Mouse (Mus musculus) large intestine, adult 2 months (tissue): ENCODE data around the gene Prrc2b. TPM values are rescaled to one million over a fixed set of nuclear protein-coding genes. Genes with fewer than 3 reads are reported as not detected.

Source experiments
- DNase-seq: peaks from one replicate; pipeline ENCODE4 v3.0.0-alpha.2; 2012; ENCODE audit warnings: low read depth, low spot score
- WGBS: fragments of 180-500 bp; shearing (Covaris S2); methylation state at CpG from one replicate; pipeline ENCODE4 v1.1.7; 2018; 5-methylcytosine and 5-hydroxymethylcytosine counted together
- polyA plus RNA-seq: library from polyadenylated mRNA; depleted of rRNA; stranded (reverse); fragments of >200 nt; gene quantifications from 2 replicates; pipeline ENCODE4 v1.2.3, GENCODE M21; 2012

Prrc2b gene
- polyA plus RNA-seq, 1 experiment = 13.3 TPM

DNA sequence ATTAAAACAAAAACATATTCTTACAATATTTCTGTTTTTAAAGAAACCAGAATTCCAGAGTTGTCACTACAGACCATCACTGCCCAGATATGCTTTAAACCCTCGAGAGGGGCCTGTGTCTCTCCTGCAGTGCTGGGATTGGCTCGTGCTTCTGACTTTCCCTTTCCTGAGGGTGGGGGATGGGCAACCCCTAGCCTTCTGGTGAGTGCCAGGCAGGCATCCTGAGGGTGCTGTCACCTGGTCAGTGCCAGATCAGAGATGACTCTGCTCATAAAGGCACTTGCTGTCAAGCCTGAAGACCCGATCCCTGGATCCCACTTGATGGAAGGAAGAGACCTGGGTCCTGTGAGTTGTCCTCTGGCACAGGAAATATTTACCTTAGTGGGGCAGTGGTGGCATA is 26.0 kb downstream of the Prrc2b start:
- DNase-seq = no peak
- 47% methylated on average over 3 of the region's 3 CpGs for WGBS

DNA sequence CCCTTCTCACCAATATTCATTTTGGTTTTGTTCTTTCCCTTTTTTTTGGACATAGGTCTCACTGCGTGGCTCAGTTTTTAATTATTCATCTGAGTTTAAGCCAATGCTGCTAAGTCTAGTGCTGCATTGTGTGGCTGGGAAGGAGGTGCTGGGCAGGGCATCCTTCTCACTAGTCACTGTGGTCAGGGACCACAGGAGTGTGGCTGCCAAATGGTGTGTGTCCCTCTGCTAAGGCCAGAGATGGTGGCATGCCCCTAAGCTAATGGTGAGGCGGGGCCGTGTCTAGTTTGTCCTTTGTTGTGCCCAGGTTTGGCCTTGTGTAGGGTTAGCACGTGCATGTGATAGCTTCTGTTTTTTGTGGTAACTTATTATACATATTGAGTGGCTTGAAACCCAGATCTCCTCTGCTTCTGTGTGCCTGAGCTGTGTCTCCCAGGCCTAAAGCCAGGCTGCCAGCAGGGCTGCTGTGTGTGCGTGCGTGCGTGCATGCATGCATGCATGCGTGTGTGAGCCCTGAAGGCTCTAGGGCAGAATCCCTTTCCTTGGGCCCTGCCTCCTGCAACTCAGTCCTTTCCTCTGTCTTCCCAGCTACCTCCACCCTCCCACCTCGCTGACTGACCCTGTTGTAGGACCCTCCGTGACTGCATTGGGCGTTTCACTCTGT is 26.6 kb downstream of the Prrc2b start:
- DNase-seq = no peak
- 83% methylated on average over 11 of the region's 11 CpGs for WGBS

DNA sequence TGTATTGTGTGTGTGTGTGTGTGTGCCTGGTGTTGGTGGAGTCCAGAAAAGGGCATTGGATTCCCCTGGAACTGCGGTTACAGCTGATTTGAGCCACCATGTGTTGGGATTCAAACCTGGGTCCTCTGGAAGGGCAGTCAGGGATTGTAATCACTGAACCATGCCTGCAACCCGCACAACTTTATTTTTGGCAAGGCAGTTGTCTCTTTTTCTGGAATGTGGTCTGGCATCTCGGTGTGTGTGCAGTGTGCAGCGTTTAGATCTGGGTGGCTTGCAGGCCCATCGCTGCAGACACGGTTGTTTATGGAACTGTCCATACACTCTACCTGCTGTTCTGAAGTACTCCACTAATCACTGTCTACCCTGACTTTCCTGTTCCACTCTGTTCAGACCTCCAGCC is 28.5 kb downstream of the Prrc2b start:
- WGBS = 48% methylated on average over 6 of the region's 6 CpGs
- DNase-seq = no peak

DNA sequence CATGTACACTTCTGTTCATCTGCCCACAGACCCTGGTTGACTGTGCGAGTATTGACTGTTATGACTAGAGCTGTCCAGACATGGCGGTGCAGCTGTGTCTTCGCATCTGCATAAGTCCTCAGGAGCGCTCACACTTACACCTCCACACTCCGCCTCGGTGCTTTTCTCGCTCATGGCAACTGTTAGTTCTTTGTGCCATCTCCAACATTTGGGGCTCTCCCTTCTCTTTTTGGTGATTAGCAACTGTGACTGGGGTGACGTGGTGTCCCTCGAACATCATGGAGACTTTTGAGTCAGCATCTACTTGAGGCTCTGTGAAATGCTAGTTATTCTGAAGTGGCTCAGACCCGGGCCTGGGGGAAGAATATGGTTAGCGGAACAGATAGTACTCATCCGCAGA is 29.2 kb downstream of the Prrc2b start:
- 88% methylated on average over 12 of the region's 12 CpGs for WGBS
- DNase-seq = no peak

DNA sequence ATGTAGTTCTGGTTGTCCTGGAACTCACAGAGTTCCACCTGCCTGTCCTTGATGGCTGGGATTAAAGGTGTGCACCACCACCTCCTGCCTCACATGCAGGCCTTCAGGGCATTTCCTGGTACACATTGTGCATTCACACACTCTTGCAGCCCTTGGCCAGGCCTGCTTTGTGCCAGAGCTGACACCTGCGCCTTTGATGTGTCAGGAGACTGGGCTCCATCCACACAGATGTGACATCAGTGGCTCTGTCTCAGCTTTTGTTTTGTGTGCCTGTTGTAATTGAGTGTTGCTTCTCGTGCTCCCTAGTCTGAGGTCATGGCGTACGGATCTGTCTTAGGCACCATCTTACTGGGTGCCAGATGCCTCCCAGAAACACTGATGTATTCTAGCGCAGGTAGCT is 30.5 kb downstream of the Prrc2b start:
- 83% methylated on average over 5 of the region's 5 CpGs for WGBS
- DNase-seq = no peak

DNA sequence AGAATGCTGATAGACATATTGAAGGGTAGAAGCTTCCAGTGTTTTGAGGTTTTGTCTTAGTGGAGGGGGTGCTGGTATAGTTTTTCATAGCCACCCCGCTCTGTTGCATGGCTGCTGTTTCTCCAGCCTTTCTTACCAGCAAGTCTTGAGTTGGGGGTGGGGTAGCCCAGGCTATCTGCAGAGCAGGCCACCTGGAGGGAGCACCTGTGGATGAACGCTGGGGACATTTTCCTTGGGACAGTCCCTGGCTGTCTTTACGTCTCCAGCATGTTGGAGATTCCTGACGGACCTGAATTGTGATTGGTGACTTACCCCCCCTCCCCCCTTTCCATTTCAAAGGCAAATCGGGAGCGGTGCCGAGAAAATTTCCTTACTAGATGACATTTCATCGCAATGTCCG is 31.2 kb downstream of the Prrc2b start:
- WGBS = 75% methylated on average over 9 of the region's 9 CpGs

DNA sequence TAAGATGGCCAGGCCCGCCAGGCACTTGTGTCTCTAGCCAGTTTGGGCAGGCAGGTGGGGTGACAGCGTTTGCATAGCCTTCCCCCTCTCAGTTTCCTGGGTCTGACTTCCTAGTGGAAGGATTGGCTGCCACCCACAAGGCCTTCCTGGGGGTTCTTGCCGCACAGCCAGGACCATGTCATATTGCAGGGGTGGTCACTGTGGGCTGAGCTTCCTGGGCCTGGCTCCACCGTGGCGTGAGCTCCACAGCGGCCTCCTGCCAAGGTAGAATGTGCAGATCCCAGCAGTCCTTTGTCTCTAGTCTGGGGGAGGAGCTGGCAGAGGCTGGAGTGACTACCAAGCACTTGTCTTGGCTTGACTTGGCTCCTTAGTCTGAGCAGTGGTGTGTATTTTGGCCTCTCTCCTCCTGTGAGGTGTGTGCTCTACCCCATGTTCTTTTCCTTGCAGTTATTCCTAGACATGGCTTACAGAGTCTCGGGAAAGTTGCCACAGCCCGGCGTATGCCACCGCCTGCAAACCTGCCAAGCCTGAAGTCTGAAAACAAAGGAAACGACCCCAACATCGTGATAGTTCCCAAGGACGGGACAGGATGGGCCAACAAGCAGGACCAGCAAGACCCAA is 31.9 kb downstream of the Prrc2b start:
- WGBS = 63% methylated on average over 13 of the region's 13 CpGs
- no peak for DNase-seq

More for the DNA sequence above, 31.2 kb downstream of the Prrc2b start:
- no peak for DNase-seq

DNA sequence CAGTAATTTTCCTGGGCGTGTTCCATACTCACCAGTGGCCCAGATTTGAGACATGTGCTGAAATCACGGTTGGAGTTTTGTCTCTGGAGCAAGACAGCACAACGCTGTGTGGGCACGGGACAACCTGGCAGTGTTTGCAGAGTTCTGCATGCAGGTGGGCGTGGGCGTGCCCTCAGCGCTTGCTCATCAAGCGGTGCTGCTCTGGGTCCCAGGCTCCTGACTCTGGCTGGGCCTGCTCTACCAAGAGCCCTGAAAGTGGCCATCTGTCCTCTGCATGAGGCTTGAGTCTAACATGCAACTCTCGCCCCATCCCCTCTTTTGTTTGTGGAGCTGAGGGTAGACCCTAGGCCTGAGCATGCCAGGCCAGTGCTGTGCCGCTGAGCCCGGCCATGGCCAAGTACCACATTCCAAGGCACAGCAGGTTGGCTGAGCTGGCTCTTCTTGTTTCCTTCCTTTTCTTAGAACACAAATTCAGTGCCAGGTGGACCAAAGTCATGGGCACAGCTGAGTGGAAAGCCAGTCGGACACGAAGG is 36.2 kb downstream of the Prrc2b start:
- DNase-seq = no peak

DNA sequence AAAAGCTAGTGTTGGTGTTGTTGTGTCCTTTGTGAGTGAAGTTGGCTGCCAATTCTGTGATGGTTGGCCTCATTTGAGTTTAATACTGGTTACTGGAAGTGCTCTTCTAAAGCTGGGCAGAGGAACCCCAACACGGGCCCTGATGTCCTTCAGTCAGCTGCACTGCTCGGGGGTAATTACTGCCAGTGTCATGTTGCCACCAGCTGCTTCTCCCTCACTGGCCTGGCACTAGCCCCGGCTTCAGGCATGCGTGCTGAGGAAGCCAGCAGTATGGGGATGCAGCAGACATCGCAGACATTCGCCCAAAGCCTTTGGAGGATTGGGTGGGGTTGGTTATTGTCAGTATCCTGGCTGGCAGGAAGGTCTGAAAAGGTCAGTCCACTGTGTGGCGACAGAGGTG is 36.8 kb downstream of the Prrc2b start:
- WGBS = 87% methylated on average over 7 of the region's 7 CpGs
- no peak for DNase-seq

More for the DNA sequence above, 36.2 kb downstream of the Prrc2b start:
- 73% methylated on average over 13 of the region's 13 CpGs for WGBS

DNA sequence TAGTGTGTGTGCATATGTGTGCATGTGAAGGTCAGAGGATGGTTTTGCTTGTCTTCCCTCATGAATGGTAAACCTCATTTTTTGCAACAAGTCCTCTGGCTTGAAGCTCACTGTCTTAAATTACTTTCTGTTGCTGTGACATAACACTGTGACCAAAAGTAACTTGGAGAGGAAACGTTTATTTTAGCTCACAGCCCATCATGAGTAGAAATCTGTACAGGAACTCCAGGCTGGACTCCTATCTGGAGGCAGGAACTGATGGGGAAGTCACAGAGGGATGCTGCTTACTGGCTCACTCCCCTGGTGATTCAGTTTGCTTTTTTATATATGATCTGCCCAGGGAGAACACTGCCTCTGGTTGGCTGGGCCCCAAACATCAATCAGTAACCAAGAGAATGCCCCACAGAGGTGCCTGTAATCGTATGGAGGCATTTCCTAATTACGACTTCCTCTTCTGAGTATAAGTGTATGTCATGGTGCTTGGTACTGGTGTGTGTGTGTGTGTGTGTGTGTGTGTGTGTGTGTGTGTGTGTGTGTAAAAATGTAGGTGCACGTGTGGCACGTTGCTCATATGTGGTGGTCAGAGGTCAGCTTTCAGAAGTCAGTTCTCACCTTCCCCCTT is 38.3 kb downstream of the Prrc2b start:
- DNase-seq = no peak
- WGBS = 32% methylated on average over 5 of the region's 5 CpGs

DNA sequence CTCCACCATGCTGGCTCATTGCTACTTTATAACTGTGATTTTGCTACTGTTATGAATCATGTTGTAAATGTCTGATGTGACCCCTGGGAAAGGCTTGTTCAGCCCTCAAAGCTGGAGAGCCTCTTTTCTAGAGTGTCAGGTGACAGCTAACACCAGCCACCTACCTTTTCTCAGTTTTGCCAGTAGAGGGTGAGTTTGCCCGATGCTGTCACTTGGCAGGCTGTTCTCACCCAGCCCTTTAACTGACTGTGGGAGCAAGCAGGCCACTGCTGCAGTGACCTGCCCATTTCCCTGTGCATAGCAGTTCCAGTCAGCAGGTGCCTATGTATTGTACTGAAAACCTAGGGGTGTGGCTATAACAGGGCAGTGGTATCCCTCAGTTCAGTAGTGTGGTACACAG is 39.7 kb downstream of the Prrc2b start:
- WGBS = 22% methylated on average over 1 of the region's 1 CpGs

DNA sequence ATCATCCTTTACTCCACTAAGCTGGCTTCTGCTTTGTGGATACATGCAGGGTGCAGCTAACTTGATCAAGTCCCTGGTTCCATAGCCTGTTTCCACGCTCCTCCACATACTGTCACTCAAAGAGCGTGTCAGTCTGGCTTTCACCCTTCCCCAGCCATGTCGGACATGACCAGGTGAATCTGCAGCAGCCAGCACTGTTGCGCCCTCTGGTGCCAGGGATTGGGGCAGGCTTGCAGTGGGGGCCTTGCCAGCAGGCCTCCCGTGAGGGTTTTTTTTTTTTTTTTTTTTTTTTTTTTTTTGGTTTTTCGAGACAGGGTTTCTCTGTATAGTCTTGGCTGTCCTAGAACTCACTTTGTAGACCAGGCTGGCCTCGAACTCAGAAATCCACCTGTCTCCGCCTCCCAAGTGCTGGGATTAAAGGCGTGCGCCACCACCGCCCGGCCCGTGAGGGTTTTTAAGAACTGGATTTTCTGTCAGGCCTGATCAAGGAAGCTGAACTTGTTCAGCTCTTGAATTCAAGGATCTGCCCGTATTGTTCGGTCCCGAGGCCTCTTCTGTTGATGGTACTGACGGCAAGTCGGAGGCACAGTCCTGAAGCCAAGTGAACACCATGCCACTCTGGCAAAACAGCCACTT is 41.1 kb downstream of the Prrc2b start:
- no peak for DNase-seq
- WGBS = 78% methylated on average over 17 of the region's 18 CpGs

More for the DNA sequence above, 39.7 kb downstream of the Prrc2b start:
- DNase-seq = no peak

DNA sequence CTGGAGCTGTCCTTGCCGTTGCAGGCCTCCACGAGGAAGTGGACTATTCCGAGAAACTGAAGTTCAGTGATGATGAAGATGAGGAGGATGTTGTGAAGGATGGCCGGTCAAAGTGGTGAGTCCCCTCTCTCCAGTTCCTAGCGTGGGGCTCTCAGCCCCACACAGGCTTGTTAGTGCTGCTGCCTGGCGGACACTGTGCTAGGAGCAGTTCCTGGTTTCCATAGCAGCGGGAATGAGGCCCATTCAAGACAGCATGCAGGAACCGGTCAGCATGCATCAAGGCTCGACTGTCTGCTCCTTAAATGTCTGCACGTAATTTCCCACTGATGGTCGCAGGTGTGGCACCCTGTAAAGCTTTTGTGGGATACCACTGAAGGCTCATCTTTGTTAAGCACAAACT is 48.1 kb downstream of the Prrc2b start:
- DNase-seq = no peak
- 82% methylated on average over 11 of the region's 11 CpGs for WGBS

DNA sequence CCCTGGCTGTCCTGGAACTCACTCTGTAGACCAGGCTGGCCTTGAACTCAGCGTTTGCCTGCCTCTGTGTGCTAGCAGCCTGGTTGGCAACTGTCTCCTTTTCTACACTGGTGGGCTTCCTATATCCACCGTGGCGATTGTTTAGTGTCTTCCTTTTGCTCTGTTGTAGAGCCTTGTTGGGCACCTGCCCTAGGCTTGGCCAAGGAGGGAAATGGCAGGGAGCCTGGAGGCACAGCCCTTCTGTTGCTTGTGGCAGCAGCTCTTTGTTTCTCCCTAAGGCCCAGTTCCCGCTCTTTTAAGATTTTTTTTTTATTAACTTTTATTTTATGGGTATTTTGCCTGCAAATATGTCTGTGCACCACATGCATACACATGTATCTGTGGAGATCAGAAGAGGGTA is 49.2 kb downstream of the Prrc2b start:
- no peak for DNase-seq
- 91% methylated on average over 4 of the region's 4 CpGs for WGBS

DNA sequence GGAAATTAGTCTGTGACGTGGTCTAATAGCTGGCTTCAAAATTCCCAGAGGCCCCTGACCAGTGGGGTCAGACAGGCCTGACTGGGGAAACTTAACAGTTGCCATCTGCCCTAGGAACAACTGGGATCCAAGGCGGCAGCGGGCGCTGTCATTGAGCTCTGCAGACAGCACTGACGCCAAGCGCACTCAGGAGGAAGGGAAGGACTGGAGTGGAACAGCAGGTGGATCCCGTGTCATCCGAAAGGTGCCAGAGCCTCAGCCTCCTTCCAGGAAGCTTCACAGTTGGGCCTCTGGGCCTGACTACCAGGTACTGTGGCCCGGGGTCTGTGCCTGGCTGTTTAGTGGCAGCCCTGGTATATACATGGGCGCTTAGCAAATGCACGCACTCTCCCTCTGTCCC is 49.8 kb downstream of the Prrc2b start:
- DNase-seq = no peak
- 87% methylated on average over 11 of the region's 11 CpGs for WGBS

DNA sequence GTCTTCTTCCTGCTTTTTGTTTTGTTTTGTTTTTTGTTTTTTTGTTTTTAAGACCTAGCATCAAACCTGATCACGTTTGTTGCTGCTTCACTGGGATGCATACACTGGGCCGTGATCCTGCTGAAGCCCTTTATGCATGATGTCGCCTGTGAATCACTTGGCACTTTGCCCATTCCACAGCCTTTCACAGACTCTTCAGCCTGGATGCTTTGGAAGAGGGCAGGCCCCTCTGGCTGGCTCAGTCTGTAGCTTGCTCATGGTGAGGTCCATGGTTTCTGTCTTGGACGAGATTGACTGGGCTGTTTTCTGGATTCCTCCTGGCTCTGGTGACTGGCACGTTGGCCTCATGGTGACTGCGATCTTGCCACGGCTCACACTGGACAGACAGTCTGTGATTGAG is 50.6 kb downstream of the Prrc2b start:
- DNase-seq = no peak
- WGBS = 66% methylated on average over 7 of the region's 7 CpGs

DNA sequence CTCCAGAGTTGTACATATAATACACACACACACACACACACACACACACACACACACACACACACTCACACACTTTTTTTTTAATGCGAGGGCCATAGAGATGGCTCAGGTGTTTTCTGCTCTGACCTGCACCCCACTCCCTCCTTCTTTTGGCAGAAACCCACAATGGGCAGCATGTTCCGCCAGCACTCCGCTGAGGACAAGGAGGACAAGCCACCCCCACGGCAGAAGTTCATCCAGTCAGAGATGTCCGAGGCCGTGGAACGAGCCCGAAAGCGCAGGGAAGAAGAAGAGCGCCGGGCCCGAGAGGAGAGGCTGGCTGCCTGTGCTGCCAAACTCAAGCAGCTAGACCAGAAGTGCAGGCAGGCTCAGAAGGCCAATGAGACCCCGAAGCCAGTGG is 53.0 kb downstream of the Prrc2b start:
- 93% methylated on average over 13 of the region's 13 CpGs for WGBS
- DNase-seq = no peak

DNA sequence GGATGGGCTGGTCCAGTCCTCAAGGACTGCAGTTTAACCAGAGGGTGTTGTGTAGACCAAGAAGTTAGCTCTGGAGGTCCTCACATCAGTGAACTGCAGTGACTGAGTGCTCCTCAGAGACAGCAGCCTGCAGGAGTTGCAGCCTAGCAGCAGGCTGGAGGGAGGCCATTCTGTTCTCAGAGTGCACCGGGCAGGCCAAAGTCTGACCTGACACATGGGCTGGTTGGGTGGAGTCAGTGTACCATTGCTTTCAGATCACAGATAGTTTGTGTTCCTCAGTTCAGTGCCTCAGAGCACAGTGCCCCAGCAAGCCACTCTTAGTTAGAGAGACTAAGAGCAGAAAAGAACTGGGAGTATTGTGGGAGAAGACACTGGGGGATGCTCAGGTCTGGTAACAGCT is 56.8 kb downstream of the Prrc2b start:
- DNase-seq = no peak
- 79% methylated on average over 1 of the region's 1 CpGs for whole genome bisulfite sequencing

DNA sequence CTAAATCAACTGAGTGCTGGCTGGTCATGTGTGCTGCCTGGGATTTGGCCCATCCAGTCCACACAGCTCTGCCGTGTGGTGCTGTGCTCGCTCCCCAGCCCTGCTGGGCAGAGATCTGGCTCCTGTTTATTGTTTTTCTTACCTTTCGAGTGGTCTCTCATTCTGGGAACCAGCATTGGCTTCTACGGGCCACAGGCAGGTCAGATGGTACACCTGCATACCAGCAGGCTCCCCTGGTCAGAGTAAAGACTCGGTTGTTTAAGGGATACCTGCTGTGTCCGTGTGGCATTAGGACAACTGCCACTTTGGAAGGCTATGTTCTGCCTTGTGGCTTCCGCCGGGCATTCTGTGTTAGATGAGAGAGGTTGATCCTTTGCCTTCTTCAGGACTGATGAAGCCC is 60.8 kb downstream of the Prrc2b start:
- 92% methylated on average over 8 of the region's 8 CpGs for WGBS
- no peak for DNase-seq

DNA sequence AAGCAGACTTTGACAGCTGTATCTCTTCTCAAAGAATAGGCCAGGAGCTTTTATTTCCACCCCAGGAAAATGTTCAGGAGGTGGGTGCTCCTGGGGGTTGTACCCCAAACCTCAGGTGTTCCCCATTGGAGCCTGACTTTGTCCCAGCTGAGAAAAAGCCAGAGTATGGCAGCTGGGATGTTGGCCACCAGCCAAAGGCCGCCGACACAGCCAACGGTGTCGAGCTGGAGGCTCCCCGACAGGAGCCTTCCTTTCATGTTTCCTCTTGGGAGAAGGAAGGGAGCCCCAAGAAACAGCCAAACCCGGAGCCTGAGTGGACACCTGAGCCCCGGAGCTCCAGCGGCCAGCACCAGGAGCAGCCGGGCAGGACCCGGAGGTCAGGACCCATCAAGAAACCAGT is 62.1 kb downstream of the Prrc2b start:
- DNase-seq = no peak
- 60% methylated on average over 10 of the region's 10 CpGs for WGBS

DNA sequence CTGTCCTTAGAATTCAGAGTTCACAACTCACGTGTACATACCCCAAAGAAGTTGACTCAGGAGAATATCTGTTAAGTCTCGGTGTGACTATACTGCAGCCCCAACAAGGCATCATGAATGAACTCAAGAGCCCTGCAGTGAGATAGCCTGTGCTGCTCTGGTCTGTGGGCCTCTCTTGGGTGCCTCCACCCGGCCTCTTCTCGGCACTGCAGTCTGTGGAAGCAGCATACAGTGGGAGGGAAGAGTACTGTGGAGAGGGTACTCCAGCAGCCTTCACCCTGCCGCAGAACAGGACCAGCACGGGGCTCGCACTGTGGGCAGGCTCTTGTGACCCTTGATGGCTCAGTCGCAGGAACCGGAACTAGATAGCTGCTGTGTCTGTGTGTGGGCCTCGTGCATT is 64.7 kb downstream of the Prrc2b start:
- DNase-seq = no peak
- 87% methylated on average over 10 of the region's 10 CpGs for WGBS
